Mouse (Mus musculus) stomach, postnatal 0 days (tissue): ENCODE measurements around the gene Patl1.

Source experiments
- CTCF ChIP-seq: IDR thresholded peaks from 2 replicates; pipeline ENCODE4 v1.5.1; 2016; ENCODE audit warnings: antibody characterized with exemption, low read depth, mild to moderate bottlenecking, moderate library complexity
- EP300 ChIP-seq: optimal IDR thresholded peaks from 2 replicates; pipeline ENCODE3; 2016; ENCODE audit warnings: antibody characterized with exemption

DNA sequence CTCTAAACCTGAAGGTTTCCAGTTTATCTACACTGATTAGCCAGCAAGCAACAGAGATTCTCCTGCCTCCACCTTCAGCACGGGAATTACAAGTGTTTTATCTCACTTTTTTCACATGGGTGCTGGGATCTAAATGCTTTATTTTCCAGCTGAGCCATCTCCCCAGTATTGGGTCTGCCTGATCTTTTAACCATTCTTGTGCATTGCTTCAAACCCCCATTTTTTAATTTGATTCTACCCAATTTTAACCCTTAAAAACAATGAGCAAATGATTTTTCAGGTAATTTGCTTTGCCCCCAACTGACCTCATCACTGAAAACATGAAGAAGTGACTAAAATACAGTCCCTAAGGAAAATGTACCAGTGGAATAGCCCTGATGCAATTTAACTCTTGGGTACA lies 25.9 kb upstream of the Patl1 start, which contains the start of gene Olfr1420:
- TF ChIP-seq CTCF, result no peak
- TF ChIP-seq EP300, result no peak
